Mouse (Mus musculus): ENCODE measurements around the gene Dll4. TPM values are rescaled to one million over a fixed set of nuclear protein-coding genes. Genes with fewer than 3 reads are reported as not detected.

The Dll4 gene
- total RNA-seq (2023): 0.12 TPM

GRCm38 (mm10) chr2:119325568-119326143 is at the start of gene Dll4:
TSS of gene Dll4 (plus strand) at chr2:119325784.

GRCm38 (mm10) chr2:119288270-119288882 is 37.2 kb upstream of the Dll4 start, which contains the start of gene Vps18:
TSS of gene Vps18 (plus strand) at chr2:119288740.

GRCm38 (mm10) chr2:119350555-119351486 is 25.2 kb downstream of the Dll4 start, which contains the start of gene Chac1:
TSS of gene Chac1 (plus strand) at chr2:119351229.

Other genes starting within 250 kb of the Dll4 start
- 0.86 TPM for gene Rad51, start 213.0 kb upstream of the Dll4 start, total RNA-seq (2023)
- gene Rmdn3, start 168.8 kb upstream of the Dll4 start, total RNA-seq (2023): 30.6 TPM
- gene Gchfr, start 158.0 kb upstream of the Dll4 start, total RNA-seq (2023): not detected
- gene Gm14137, start 151.3 kb upstream of the Dll4 start, total RNA-seq (2023): 0.77 TPM
- 39.3 TPM for gene Zfyve19, start 117.2 kb upstream of the Dll4 start, total RNA-seq (2023)
- gene Dnajc17, start 117.0 kb upstream of the Dll4 start, total RNA-seq (2023): 23.2 TPM
- not detected for gene Ppp1r14d, start 95.9 kb upstream of the Dll4 start, total RNA-seq (2023)
- gene Spint1, start 88.4 kb upstream of the Dll4 start, total RNA-seq (2023): 0.46 TPM
- not detected for gene Rhov, start 54.5 kb upstream of the Dll4 start, total RNA-seq (2023)
- gene Vps18, start 37.0 kb upstream of the Dll4 start, total RNA-seq (2023): 20.5 TPM
- gene Chac1, start 25.4 kb downstream of the Dll4 start, total RNA-seq (2023): 0.61 TPM
- gene Ino80, start 151.9 kb downstream of the Dll4 start, total RNA-seq (2023): 49.5 TPM
- 0.12 TPM for gene Exd1, start 221.8 kb downstream of the Dll4 start, total RNA-seq (2023)
- 54.7 TPM for gene Chp1, start 221.9 kb downstream of the Dll4 start, total RNA-seq (2023)

Measured in CD8-positive naive resting alpha-beta T cell, adult 57 days (primary cell).